Comparison of ENCODE assay signal across 18 mouse cellular contexts in the genomic region with DNA sequence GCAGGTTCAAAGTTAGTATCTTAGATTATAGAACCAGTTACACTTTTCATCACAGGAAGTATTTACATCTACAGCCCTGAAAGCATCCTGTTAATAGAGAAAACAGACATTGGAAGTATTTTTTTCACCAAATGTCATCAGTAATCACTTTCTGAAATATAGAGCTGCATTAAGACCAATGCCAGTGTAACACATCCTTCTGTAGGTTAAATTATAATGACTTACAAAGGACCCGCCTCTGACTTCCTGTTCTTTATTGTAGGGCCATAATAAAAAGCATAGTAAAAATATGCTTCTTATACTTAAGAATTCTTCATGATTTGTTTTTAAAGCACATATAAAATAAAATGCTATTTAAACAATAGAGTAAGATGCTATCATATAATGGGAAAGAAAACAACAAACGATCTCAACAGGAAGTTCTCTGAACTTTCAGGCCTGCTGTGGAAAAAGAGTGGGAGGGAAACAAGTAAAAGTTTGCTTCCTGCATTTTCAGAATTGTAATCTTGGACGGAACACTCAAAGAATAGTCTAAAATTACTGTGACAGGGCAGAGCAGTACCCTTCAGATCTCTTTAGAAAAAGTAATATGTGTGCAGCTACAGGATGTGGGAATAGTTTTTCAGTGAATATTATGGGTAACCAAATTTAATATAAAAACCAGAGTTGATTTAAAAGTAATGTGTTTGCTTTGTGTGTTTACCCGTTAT.
DNase-seq lines count a peak whose midpoint lies in the region; ATAC-seq and TF ChIP-seq lines count a peak whose summit lies in the region.
"Had no signal": no experiment of that assay in that cellular context is flagged by ENCODE, and none has a peak within 500 bp of the region (broad histone marks: within the 10 kb centered on the region; RNA-seq: fewer than 3 reads in every experiment).

No protein-coding gene starts in this region.

- no peak overlapping the region for H3K27ac ChIP-seq in gastrocnemius, adult 2 months
- H3K27ac ChIP-seq: embryonic facial prominence, embryonic 10.5 days; embryonic facial prominence, embryonic 12.5 days; forebrain, embryonic 13.5 days; forebrain, embryonic 15.5 days had no signal

- peak; percentile 31 for DNase-seq in CD4-positive helper T cell, adult 2 months (ENCODE audit: low read depth, low spot score)
- DNase-seq in CD4-positive, CD25-positive, alpha-beta regulatory T cell, adult 2 months (ENCODE audit: low read depth, low spot score): peak; percentile 15
- DNase-seq in naive thymus-derived CD4-positive, alpha-beta T cell, adult 2 months (ENCODE audit: low read depth): peak; percentile 26
- no peak for DNase-seq in gastrocnemius, adult 2 months
- DNase-seq in thymus, adult 18-20 months: no peak
- DNase-seq: adrenal gland, adult 2 months; adrenal gland, postnatal 10 days; adrenal gland, postnatal 25 days; cerebellum, adult 11-12 months; cerebellum, adult 9-10 months; forebrain, postnatal 0 days had no signal

- no peak overlapping the region for H3K4me3 ChIP-seq in gastrocnemius, adult 2 months
- H3K4me3 ChIP-seq: embryonic facial prominence, embryonic 10.5 days; embryonic facial prominence, embryonic 12.5 days; forebrain, embryonic 13.5 days; forebrain, embryonic 15.5 days had no signal

- intact Hi-C loops in gastrocnemius, adult 2 months (cut with DNase I): no loop called here

- peak; percentile 19 for ATAC-seq in activated CD4-positive, CD25-positive, alpha-beta regulatory T cell, adult 4 months
- ATAC-seq in megakaryocyte-erythroid progenitor cell, adult 5-6 weeks (replicated peaks; ENCODE audit: low FRiP score, low TSS enrichment, poor library complexity, severe bottlenecking): no peak
- ATAC-seq: forebrain, embryonic 13.5 days; forebrain, embryonic 15.5 days; forebrain, postnatal 0 days; Patski had no signal

- TF ChIP-seq CTCF in gastrocnemius, adult 2 months (IDR thresholded peaks at IDR 0.05): no peak

Comparison
In these comparisons a context has a peak if more than half of its experiments do, and no peak if none do; other contexts are left out.
1. DNase-seq: peak in CD4-positive helper T cell, adult 2 months (single experiment), CD4-positive, CD25-positive, alpha-beta regulatory T cell, adult 2 months (single experiment) and naive thymus-derived CD4-positive, alpha-beta T cell, adult 2 months (single experiment); none in gastrocnemius, adult 2 months (single experiment) and thymus, adult 18-20 months (0 of 2).